Mouse (Mus musculus): ENCODE data around the gene Tmem246.

- TF ChIP-seq POLR2AphosphoS2 (IDR thresholded peaks at IDR 0.05; ENCODE audit: low read length) (no peak), CHD2 (IDR thresholded peaks at IDR 0.05; ENCODE audit: low read length) (no peak), CTCF (IDR thresholded peaks at IDR 0.05 in 2 of 3, conservative IDR thresholded peaks at IDR 0.05 in 1 of 3; ENCODE audit: control insufficient read depth in 1 of 3, insufficient read depth in 1 of 3, low read depth in 2 of 3, low read length in 3 of 3, poor library complexity in 1 of 3, severe bottlenecking in 1 of 3) (no peak), E2F4 (IDR thresholded peaks at IDR 0.05; ENCODE audit: borderline replicate concordance, low read depth, low read length) (no peak), TAL1 (IDR thresholded peaks at IDR 0.05; ENCODE audit: low read length) (no peak), SIN3A (IDR thresholded peaks at IDR 0.05; ENCODE audit: low read length) (no peak), NELFE (IDR thresholded peaks at IDR 0.05; ENCODE audit: low read depth, low read length) (no peak), GABPA (IDR thresholded peaks at IDR 0.05; ENCODE audit: low read depth, low read length) (no peak), BHLHE40 (IDR thresholded peaks at IDR 0.05; ENCODE audit: borderline replicate concordance, low read depth, low read length) (no peak), EP300 (IDR thresholded peaks at IDR 0.05; ENCODE audit: low read depth in 1 of 2, low read length in 2 of 2) (no peak), USF1 (IDR thresholded peaks at IDR 0.05; ENCODE audit: low read depth, low read length) (no peak), ZMIZ1 (IDR thresholded peaks at IDR 0.05; ENCODE audit: low read depth, low read length) (no peak), SMC3 (IDR thresholded peaks at IDR 0.05; ENCODE audit: low read depth, low read length) (no peak)
Measured at GRCm38 (mm10) chr4:49628941-49629340, 31.3 kb upstream of the Tmem246 start.

Measured in MEL (cell line).